Mouse (Mus musculus): Measurements from ENCODE around the gene Lrr1. TPM values are rescaled to one million over a fixed set of nuclear protein-coding genes. Genes with fewer than 3 reads are reported as not detected.

The Lrr1 gene
- 0.15 TPM in 1 of 2 replicates, not detected in the other for polyA plus RNA-seq (2012; rRNA removed)

DNA sequence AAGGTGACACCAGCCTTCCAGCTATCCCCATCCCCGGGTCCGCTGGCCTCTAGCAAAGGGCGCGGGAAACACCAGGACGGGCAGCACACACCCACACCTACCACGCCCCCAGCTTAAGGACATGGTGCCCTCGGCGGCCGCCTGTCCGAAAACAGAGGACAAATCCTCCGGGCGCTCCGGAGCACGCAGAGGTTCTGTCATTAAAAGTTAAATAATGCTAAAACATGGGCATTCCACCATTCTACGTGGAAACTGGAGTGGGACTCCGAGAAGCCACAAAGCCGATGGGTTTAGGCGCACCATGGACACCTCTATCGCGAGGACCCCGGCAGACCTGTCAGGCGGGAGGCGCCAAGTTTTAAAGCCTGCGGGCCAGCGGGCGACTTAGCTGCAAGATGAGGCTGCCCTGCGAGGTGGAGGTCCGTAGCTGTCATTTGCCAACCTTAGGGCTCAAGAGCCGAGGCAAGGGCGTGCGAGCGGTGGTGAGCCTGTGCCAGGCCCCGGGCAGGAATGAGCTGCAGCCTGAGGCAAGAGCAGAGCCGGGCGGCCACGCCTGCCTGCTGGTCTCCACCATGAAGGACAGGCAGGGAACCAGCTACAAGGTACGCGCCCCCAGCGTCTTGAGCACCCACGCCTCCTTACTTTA, at the start of gene Lrr1:
Lrr1 (plus strand) TSS at position 354 of the 646 bp plus-strand sequence.
- DNase-seq: peak; percentile 82 to 94
- Histone ChIP-seq H3K27ac (ENCODE audit: insufficient read depth, low read length) (peak within 1 kb of the TSS; percentile 80; the same call in 1 of the 2 replicates), H3K27me3 (ENCODE audit: control insufficient read depth, insufficient read depth, low read length) (no peaks in the 10 kb centered on the region), H3K4me3 (replicated peaks; ENCODE audit: insufficient read depth, low read depth, low read length) (peak within 1 kb of the TSS; percentile 78), H3K4me1 (ENCODE audit: control insufficient read depth, insufficient read depth, low read length) (no peaks in the 10 kb centered on the region)
- TF ChIP-seq POLR2A (IDR thresholded peaks at IDR 0.05; ENCODE audit: borderline replicate concordance, insufficient read depth, low read length) (no peak; the same call in 1 of the 2 replicates), CTCF (IDR thresholded peaks at IDR 0.05; ENCODE audit: borderline replicate concordance, insufficient read depth, low read depth, low read length) (no peak)
- WGBS: under 1% methylated on average over 40 of the region's 40 CpGs

DNA sequence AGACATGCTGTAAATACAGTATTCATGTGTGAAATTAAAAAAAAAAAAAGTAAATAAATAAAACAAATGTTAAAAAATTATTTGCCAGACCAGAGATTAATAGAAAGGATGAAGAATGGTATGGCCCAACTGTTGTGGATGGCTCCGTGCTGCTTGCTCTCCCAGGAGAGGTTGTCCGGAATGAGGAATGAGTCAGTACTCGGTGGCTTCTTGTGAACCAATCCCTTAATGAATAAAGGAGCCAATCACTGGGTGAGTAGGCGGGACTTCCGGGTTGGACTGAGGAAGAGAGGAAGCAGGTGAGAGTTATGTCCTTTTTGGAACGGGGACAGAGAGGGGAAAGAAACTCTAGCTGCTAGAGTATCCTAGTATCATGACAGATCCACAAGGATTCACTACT, 48.7 kb upstream of the Lrr1 start:
- no peak for DNase-seq
- H3K4me3 ChIP-seq (replicated peaks; ENCODE audit: insufficient read depth, low read depth, low read length): no peak overlapping the region
- H3K4me1 ChIP-seq (ENCODE audit: control insufficient read depth, insufficient read depth, low read length): no peaks in the 10 kb centered on the region
- TF ChIP-seq CTCF (IDR thresholded peaks at IDR 0.05; ENCODE audit: borderline replicate concordance, insufficient read depth, low read depth, low read length) (no peak), POLR2A (IDR thresholded peaks at IDR 0.05; ENCODE audit: borderline replicate concordance, insufficient read depth, low read length) (no peak)
- no peak overlapping the region for H3K27ac ChIP-seq (ENCODE audit: insufficient read depth, low read length)
- WGBS: 90% methylated on average over 6 of the region's 6 CpGs
- no peaks in the 10 kb centered on the region for H3K27me3 ChIP-seq (ENCODE audit: control insufficient read depth, insufficient read depth, low read length)

DNA sequence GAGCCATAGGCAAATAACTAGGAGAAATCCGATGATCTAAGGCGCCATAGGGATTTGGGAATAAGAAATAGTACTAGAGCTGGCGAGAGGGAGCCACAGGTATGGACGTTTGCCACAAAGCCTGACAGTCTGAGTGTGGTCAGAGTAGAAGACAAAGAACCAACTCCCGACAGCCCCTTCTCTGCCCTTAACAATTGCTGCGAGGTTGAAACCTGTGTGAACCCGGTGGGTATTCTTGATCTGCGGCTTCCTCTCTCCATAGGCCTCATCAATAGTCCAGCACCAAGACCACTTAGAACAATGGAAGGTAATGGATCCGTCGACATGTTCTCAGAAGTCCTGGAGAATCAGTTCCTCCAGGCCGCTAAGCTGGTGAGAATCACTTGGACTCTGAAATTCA, 45.8 kb upstream of the Lrr1 start:
- no peak overlapping the region for H3K27ac ChIP-seq (ENCODE audit: insufficient read depth, low read length)
- TF ChIP-seq CTCF (IDR thresholded peaks at IDR 0.05; ENCODE audit: borderline replicate concordance, insufficient read depth, low read depth, low read length) (no peak), POLR2A (IDR thresholded peaks at IDR 0.05; ENCODE audit: borderline replicate concordance, insufficient read depth, low read length) (no peak)
- no peak overlapping the region for H3K4me3 ChIP-seq (replicated peaks; ENCODE audit: insufficient read depth, low read depth, low read length)
- no peaks in the 10 kb centered on the region for H3K4me1 ChIP-seq (ENCODE audit: control insufficient read depth, insufficient read depth, low read length)
- H3K27me3 ChIP-seq (ENCODE audit: control insufficient read depth, insufficient read depth, low read length): no peaks in the 10 kb centered on the region
- no peak for DNase-seq
- WGBS: 88% methylated on average over 11 of the region's 11 CpGs

DNA sequence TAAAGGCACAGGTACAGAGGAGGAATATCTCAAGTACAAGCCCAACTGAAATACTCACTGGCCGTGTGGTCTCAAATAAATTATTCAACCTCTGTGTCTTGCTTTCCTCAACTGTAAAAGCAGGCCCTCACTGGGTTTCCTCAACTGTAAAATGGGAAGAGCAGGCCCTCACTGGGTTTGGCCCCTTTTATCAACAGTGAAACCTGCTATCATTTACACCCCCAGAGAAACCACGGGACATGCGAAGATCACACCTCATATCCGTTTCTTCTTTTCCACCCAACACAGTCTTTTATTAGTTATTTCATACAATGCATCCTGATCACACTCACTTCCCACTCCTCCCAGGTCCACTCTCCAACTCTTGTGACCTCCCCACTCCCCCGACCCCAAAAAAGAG, 43.5 kb upstream of the Lrr1 start:
- Histone ChIP-seq H3K4me3 (replicated peaks; ENCODE audit: insufficient read depth, low read depth, low read length) (no peak overlapping the region), H3K27me3 (ENCODE audit: control insufficient read depth, insufficient read depth, low read length) (no peaks in the 10 kb centered on the region), H3K4me1 (ENCODE audit: control insufficient read depth, insufficient read depth, low read length) (no peaks in the 10 kb centered on the region), H3K27ac (ENCODE audit: insufficient read depth, low read length) (no peak overlapping the region)
- 94% methylated on average over 5 of the region's 5 CpGs for WGBS
- TF ChIP-seq CTCF (IDR thresholded peaks at IDR 0.05; ENCODE audit: borderline replicate concordance, insufficient read depth, low read depth, low read length): no peak
- no peak for TF ChIP-seq POLR2A (IDR thresholded peaks at IDR 0.05; ENCODE audit: borderline replicate concordance, insufficient read depth, low read length)
- DNase-seq: no peak

DNA sequence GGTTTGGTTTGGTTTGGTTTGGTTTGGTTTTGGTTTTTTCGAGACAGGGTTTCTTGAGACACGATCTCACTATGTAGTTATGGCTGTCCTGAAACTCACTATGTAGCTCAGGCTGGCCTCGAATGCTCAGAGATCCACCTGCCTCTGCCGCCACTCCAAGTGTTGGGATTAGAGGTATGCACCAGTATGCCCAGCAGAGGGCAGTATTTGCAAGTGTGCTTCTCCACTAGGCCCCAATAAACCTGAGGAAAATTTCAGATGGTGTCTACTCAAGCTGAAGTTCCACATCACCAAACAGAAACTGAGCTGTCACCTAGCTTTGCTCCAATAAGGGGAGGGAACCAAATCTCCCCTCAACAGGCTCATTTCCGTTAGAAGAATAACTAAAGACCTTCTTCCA, 41.4 kb upstream of the Lrr1 start:
- WGBS: 93% methylated on average over 5 of the region's 5 CpGs
- DNase-seq: no peak
- Histone ChIP-seq H3K4me3 (replicated peaks; ENCODE audit: insufficient read depth, low read depth, low read length) (no peak overlapping the region), H3K4me1 (ENCODE audit: control insufficient read depth, insufficient read depth, low read length) (no peaks in the 10 kb centered on the region), H3K27me3 (ENCODE audit: control insufficient read depth, insufficient read depth, low read length) (no peaks in the 10 kb centered on the region), H3K27ac (ENCODE audit: insufficient read depth, low read length) (no peak overlapping the region)
- TF ChIP-seq POLR2A (IDR thresholded peaks at IDR 0.05; ENCODE audit: borderline replicate concordance, insufficient read depth, low read length): no peak
- 0 out of 2 replicates have a peak, but pooled peaks have one; percentile 12 for TF ChIP-seq CTCF (IDR thresholded peaks at IDR 0.05; ENCODE audit: borderline replicate concordance, insufficient read depth, low read depth, low read length)

DNA sequence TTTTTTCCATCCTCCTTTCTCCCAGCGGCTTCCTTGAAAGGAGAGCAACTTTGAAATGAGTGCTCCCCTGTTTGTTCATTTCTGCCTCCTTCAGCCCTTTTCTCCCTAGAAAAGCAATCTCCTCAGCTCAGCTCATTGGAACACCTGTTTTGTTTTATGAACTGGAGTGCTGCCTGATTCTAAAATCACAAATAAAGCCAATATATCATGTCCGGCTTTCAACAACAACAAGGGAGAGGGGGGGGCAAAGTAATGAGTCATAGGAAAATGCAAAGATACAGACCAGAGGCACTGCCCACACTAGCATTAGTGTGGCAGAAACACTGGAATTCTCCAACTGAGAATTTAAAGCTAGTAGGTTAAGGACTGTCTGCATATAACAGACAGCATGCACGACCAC, 41.0 kb upstream of the Lrr1 start:
- TF ChIP-seq CTCF (IDR thresholded peaks at IDR 0.05; ENCODE audit: borderline replicate concordance, insufficient read depth, low read depth, low read length) (no peak), POLR2A (IDR thresholded peaks at IDR 0.05; ENCODE audit: borderline replicate concordance, insufficient read depth, low read length) (no peak)
- 94% methylated on average over 3 of the region's 3 CpGs for WGBS
- H3K27me3 ChIP-seq (ENCODE audit: control insufficient read depth, insufficient read depth, low read length): no peaks in the 10 kb centered on the region
- no peak overlapping the region for H3K27ac ChIP-seq (ENCODE audit: insufficient read depth, low read length)
- no peak overlapping the region for H3K4me3 ChIP-seq (replicated peaks; ENCODE audit: insufficient read depth, low read depth, low read length)
- no peak for DNase-seq
- no peaks in the 10 kb centered on the region for H3K4me1 ChIP-seq (ENCODE audit: control insufficient read depth, insufficient read depth, low read length)

DNA sequence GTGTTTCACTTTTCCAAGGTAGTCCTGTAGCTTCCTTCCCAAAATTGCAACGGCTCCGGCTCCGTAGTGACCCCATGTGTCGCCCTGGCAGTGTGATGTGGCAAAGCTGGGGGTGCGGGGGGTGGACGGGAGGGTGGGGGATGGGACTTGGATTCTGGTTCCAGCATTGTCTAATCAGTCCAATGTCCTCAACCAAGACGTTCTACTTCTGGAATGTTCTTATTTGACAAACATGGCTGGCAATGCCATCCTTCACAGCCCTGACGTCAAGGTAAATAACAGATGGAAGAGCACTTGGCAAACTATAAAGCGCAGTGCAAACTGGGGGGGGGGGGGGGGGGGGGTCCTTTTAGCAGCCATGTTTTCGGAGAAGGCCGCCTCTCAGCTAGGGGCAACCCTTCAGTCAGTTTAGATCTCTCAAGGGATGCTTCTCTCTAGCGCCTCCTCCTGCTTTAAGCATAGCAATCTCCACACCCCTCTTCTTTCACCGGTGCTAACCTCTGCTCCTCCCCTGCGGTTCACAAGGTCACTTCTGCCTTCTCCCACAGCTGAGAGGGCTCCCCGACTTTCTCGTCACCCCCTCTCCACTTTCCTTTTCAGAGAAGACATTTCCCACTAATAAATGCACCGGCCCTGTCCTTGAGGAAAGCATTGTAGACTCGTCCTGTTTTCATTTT, 38.8 kb upstream of the Lrr1 start:
- Histone ChIP-seq H3K4me3 (replicated peaks; ENCODE audit: insufficient read depth, low read depth, low read length) (peak overlapping the region; percentile 24), H3K27me3 (ENCODE audit: control insufficient read depth, insufficient read depth, low read length) (no peaks in the 10 kb centered on the region), H3K27ac (ENCODE audit: insufficient read depth, low read length) (no peak overlapping the region), H3K4me1 (ENCODE audit: control insufficient read depth, insufficient read depth, low read length) (no peaks in the 10 kb centered on the region)
- DNase-seq: no peak
- 33% methylated on average over 18 of the region's 18 CpGs for WGBS
- no peak for TF ChIP-seq POLR2A (IDR thresholded peaks at IDR 0.05; ENCODE audit: borderline replicate concordance, insufficient read depth, low read length)
- TF ChIP-seq CTCF (IDR thresholded peaks at IDR 0.05; ENCODE audit: borderline replicate concordance, insufficient read depth, low read depth, low read length): no peak

DNA sequence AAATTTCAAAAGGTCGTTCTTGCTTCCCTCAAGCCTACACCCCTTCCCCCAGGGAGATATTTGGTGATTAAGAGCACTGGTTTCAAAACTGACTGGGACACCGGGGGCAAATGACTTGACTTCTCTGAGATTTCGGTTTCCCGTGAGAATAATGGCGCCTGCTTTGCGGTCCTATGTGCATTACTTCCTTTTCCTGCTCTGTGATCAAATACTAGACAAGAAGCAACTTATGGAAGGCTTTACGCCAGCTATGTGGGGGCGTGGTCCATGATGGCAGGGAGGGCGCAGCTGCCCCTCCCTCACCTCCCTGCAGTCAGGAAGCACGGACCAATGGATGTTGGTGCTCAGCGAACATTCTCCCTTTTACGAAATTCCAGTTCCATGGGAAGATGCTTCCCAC, 38.1 kb upstream of the Lrr1 start:
- H3K27me3 ChIP-seq (ENCODE audit: control insufficient read depth, insufficient read depth, low read length): no peaks in the 10 kb centered on the region
- H3K27ac ChIP-seq (ENCODE audit: insufficient read depth, low read length): no peak overlapping the region
- H3K4me3 ChIP-seq (replicated peaks; ENCODE audit: insufficient read depth, low read depth, low read length): no peak overlapping the region
- no peaks in the 10 kb centered on the region for H3K4me1 ChIP-seq (ENCODE audit: control insufficient read depth, insufficient read depth, low read length)
- 81% methylated on average over 12 of the region's 12 CpGs for WGBS
- TF ChIP-seq CTCF (IDR thresholded peaks at IDR 0.05; ENCODE audit: borderline replicate concordance, insufficient read depth, low read depth, low read length) (no peak), POLR2A (IDR thresholded peaks at IDR 0.05; ENCODE audit: borderline replicate concordance, insufficient read depth, low read length) (no peak)
- DNase-seq: no peak
